Mouse (Mus musculus) heart, adult 2 months (tissue): ENCODE measurements at regions not wholly inside any gene's neighbourhood (a gene's known extent, or its start where the extent isn't known, plus 50 kb on each side); places are given as distances from the start of the nearest gene placed in this dataset.

ENCODE experiments used
- CTCF ChIP-seq: fragments of 200-600 bp; IDR thresholded peaks from 2 replicates; pipeline ENCODE4 v1.8.1; 2022; ENCODE audit warnings: antibody characterized with exemption, mild to moderate bottlenecking, moderate library complexity
- EP300 ChIP-seq: fragments of 200-500 bp; IDR thresholded peaks from 2 replicates; pipeline ENCODE4 v1.6.1; 2011; ENCODE audit warnings: low read depth, low read length, control low read depth; ENCODE audit not compliant: insufficient read depth
- POLR2A ChIP-seq: fragments of 200-500 bp; IDR thresholded peaks from 2 replicates; pipeline ENCODE4 v1.6.1; 2011; ENCODE audit warnings: mild to moderate bottlenecking, low read depth, low read length, control low read depth; ENCODE audit not compliant: insufficient read depth

DNA sequence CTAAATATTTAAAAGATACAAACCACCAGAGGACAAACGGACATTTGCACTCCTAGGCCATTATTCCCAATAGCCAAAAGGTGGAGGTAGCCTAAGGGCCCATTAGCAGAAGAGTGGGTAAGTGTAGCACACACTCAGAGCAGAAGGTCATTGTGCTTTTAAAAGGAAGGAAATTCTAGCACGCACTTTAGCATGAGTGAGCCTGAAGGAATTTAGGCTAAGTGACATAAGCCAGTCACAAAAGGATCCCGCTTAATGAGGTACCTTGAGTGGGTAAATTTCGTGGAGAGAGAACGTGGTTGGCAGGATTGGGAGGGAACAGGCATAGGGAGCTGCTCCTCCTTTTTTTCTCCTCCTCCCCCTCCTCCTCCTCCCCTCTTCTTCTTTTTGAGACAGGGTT, 70.4 kb upstream of the Cd28 start:
- TF ChIP-seq EP300: no peak
- TF ChIP-seq POLR2A: no peak
- TF ChIP-seq CTCF: no peak
